Mouse (Mus musculus) urinary bladder, postnatal 25 days (tissue): ENCODE results near the gene Stxbp5l.
"Not testable (repeated sequence)": the region's sequence is repeated elsewhere in the genome, so short reads cannot be mapped to it uniquely, and the experiment has no call there.

Experiments used
- DNase-seq: peaks from one replicate; pipeline ENCODE4 v3.0.0; 2022; ENCODE audit warnings: low spot score

Gene Stxbp5l

GRCm38 (mm10) chr16:37280206-37280605 lies 104.6 kb downstream of the Stxbp5l start:
- no peak for DNase-seq

- no peak for DNase-seq
Observed at GRCm38 (mm10) chr16:37273681-37274080, 111.1 kb downstream of the Stxbp5l start.

- no peak for DNase-seq
Observed at GRCm38 (mm10) chr16:37261678-37262077, 123.1 kb downstream of the Stxbp5l start.

GRCm38 (mm10) chr16:37219151-37219550 lies 165.6 kb downstream of the Stxbp5l start:
- no peak for DNase-seq

- DNase-seq: no peak
Observed at GRCm38 (mm10) chr16:37208783-37209182, 176.0 kb downstream of the Stxbp5l start.

GRCm38 (mm10) chr16:37194152-37194551 lies 190.6 kb downstream of the Stxbp5l start:
- DNase-seq: no peak

- DNase-seq: not testable (repeated sequence)
Observed at GRCm38 (mm10) chr16:37125190-37125589, 259.6 kb downstream of the Stxbp5l start.

- DNase-seq: no peak
Observed at GRCm38 (mm10) chr16:37109285-37109684, 275.5 kb downstream of the Stxbp5l start.

- no peak for DNase-seq
Observed at GRCm38 (mm10) chr16:37108763-37109162, 276.0 kb downstream of the Stxbp5l start.

GRCm38 (mm10) chr16:37094169-37094833 lies 290.5 kb downstream of the Stxbp5l start:
- no peak for DNase-seq

- DNase-seq: no peak
Observed at GRCm38 (mm10) chr16:37089648-37090047, 295.1 kb downstream of the Stxbp5l start.

- DNase-seq: no peak
Observed at GRCm38 (mm10) chr16:37072354-37072753, 312.4 kb downstream of the Stxbp5l start.
